Mouse (Mus musculus): ENCODE results near the gene Hist2h3b. TPM values are rescaled to one million over a fixed set of nuclear protein-coding genes. Genes with fewer than 3 reads are reported as not detected.
A peak's percentile ranks its signal among the peaks of the same experiment; 100 is the strongest.
"Not testable (repeated sequence)": the region's sequence is repeated elsewhere in the genome, so short reads cannot be mapped to it uniquely, and the experiment has no call there.

The Hist2h3b gene
- polyA plus RNA-seq, 1 experiment, result 1,135 TPM

DNA sequence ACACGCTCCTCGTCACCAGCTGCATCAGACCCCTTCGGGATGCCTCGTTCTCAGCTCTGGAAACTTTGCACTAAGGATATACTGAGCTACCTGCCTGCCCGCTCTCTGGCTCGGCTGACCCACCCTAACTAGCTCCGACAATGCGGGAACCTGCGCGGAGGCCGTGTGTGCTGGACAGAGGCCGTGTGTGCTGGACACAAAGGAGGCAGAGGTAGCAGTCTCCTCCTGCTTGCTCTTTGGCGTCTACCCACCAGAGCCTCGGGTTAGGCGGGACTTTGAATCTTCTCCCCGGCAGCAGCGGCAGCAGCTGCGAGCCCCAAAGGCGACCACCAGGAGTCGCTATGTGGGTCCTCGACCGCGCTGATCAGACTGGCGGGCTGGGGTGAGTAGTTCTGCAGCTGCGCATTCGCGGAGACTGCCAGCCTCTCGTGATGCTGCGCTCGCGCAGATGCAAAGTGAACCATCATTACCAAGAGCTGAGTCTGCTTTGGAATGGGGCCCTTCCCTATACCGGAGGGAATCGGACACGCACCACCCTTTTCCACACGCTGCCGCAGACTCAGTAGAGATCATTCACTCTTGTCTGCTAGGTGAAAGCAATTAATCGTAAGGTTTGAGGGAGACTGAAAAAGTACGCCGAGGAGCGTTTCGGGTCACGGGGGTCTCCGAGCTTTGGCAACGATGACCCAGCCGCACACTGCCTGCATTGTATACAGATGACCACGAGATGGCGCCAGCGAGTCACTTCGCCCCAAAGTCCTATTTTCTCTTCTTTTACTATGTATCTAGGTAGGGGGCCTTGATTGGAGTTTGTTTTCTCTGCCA, 9.6 kb downstream of the Hist2h3b start:
- TF ChIP-seq CTCF (IDR thresholded peaks at IDR 0.05; ENCODE audit: borderline replicate concordance, control insufficient read depth, extremely low read depth, insufficient read depth, low read length, poor library complexity), result peak; percentile 84
- peak; percentile 61; the same call in 1 of the 2 replicates for TF ChIP-seq POLR2A (IDR thresholded peaks at IDR 0.05; ENCODE audit: control insufficient read depth, extremely low read depth, insufficient read depth, low read length, poor library complexity)
- peak; percentile 94 for DNase-seq
- under 1% methylated on average over 49 of the region's 49 CpGs for whole genome bisulfite sequencing

DNA sequence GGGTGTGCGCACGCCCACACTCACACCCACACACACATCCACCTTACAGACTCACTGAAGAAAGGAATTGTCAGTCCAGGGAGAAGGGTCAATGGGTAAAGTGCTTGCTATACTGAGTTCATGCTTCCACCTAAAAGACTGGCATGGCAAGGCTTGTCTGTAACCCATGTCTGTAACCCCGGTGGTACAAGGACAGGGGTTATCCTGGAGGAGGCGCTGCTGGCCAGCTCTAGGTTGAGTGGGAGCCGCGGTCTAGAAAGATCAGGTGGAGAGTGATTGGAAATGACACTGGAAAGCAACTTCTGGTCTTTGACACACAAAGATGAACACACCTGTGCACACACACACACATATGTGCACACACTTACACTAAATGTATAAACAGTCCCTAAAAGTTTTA, 12.2 kb downstream of the Hist2h3b start:
- no peaks in the 10 kb centered on the region for H3K36me3 ChIP-seq (ENCODE audit: control insufficient read depth, insufficient read depth, low read length)
- H3K4me1 ChIP-seq (replicated peaks; ENCODE audit: control insufficient read depth, insufficient read depth, low read length), result peaks cover 5% of the 10 kb centered on the region
- no peak for DNase-seq
- no peaks in the 10 kb centered on the region for H3K27me3 ChIP-seq (ENCODE audit: control insufficient read depth, insufficient read depth, low read length)
- no peak overlapping the region for H3K4me3 ChIP-seq (ENCODE audit: control insufficient read depth, insufficient read depth, low read length)
- no peak for TF ChIP-seq CTCF (IDR thresholded peaks at IDR 0.05; ENCODE audit: borderline replicate concordance, control insufficient read depth, extremely low read depth, insufficient read depth, low read length, poor library complexity)
- TF ChIP-seq POLR2A (IDR thresholded peaks at IDR 0.05; ENCODE audit: control insufficient read depth, extremely low read depth, insufficient read depth, low read length, poor library complexity), result no peak
- 86% methylated on average over 6 of the region's 6 CpGs for WGBS
- no peak overlapping the region for H3K27ac ChIP-seq (ENCODE audit: control insufficient read depth, insufficient read depth, low read length)

More for the DNA sequence above, 9.6 kb downstream of the Hist2h3b start:
- peaks cover 13% of the 10 kb centered on the region for H3K4me1 ChIP-seq (replicated peaks; ENCODE audit: control insufficient read depth, insufficient read depth, low read length)
- peak overlapping the region; percentile 64 for H3K4me3 ChIP-seq (ENCODE audit: control insufficient read depth, insufficient read depth, low read length)
- no peaks in the 10 kb centered on the region for H3K27me3 ChIP-seq (ENCODE audit: control insufficient read depth, insufficient read depth, low read length)
- peak overlapping the region; percentile 76 for H3K27ac ChIP-seq (ENCODE audit: control insufficient read depth, insufficient read depth, low read length)
- H3K36me3 ChIP-seq (ENCODE audit: control insufficient read depth, insufficient read depth, low read length), result no peaks in the 10 kb centered on the region

DNA sequence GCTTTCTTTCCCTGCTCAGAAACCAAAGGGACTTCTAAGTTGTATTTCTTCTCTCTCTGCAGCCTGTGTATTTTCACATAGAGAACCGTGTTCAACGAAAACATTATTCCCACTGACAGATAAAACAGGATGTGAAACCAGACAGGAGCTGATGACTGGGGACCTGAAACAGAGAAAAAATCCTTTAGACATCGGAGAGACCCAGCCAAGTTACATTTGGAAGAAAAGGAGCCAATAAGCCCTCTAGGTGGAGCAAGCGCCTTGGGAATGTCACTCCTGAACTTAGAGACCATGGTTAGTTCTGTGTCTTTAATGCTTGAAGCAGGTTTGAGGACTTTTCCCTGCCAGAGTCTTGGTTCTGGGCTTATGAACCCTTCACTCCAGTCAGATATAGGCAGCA, 16.0 kb downstream of the Hist2h3b start:
- DNase-seq, result no peak
- H3K27ac ChIP-seq (ENCODE audit: control insufficient read depth, insufficient read depth, low read length), result no peak overlapping the region
- H3K4me1 ChIP-seq (replicated peaks; ENCODE audit: control insufficient read depth, insufficient read depth, low read length), result no peaks in the 10 kb centered on the region
- H3K4me3 ChIP-seq (ENCODE audit: control insufficient read depth, insufficient read depth, low read length), result no peak overlapping the region
- no peaks in the 10 kb centered on the region for H3K36me3 ChIP-seq (ENCODE audit: control insufficient read depth, insufficient read depth, low read length)
- 20% methylated on average over 4 of the region's 4 CpGs for WGBS
- no peak for TF ChIP-seq POLR2A (IDR thresholded peaks at IDR 0.05; ENCODE audit: control insufficient read depth, extremely low read depth, insufficient read depth, low read length, poor library complexity)
- TF ChIP-seq CTCF (IDR thresholded peaks at IDR 0.05; ENCODE audit: borderline replicate concordance, control insufficient read depth, extremely low read depth, insufficient read depth, low read length, poor library complexity), result no peak
- no peaks in the 10 kb centered on the region for H3K27me3 ChIP-seq (ENCODE audit: control insufficient read depth, insufficient read depth, low read length)

DNA sequence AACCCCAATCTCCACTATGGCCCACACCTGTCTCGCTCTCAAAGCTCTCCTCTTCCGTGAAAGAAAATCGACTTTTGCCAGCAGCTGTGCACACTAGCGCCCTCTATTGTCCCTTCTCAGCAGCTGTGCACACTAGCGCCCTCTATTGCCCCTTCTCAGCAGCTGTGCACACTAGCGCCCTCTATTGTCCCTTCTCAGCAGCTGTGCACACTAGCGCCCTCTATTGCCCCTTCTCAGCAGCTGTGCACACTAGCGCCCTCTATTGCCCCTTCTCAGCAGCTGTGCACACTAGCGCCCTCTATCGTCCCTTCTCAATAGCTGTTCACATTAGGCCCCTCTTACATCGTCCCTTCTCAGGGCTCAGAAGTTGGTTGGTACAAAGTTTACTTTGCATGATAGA, 18.9 kb downstream of the Hist2h3b start:
- TF ChIP-seq CTCF (IDR thresholded peaks at IDR 0.05; ENCODE audit: borderline replicate concordance, control insufficient read depth, extremely low read depth, insufficient read depth, low read length, poor library complexity), result peak; percentile 68; the same call in 1 of the 2 replicates
- 94% methylated on average over 11 of the region's 11 CpGs for WGBS
- not testable (repeated sequence) for H3K4me1 ChIP-seq (replicated peaks; ENCODE audit: control insufficient read depth, insufficient read depth, low read length); H3K4me3 ChIP-seq (ENCODE audit: control insufficient read depth, insufficient read depth, low read length); H3K27ac ChIP-seq (ENCODE audit: control insufficient read depth, insufficient read depth, low read length); H3K36me3 ChIP-seq (ENCODE audit: control insufficient read depth, insufficient read depth, low read length); DNase-seq; H3K27me3 ChIP-seq (ENCODE audit: control insufficient read depth, insufficient read depth, low read length)

DNA sequence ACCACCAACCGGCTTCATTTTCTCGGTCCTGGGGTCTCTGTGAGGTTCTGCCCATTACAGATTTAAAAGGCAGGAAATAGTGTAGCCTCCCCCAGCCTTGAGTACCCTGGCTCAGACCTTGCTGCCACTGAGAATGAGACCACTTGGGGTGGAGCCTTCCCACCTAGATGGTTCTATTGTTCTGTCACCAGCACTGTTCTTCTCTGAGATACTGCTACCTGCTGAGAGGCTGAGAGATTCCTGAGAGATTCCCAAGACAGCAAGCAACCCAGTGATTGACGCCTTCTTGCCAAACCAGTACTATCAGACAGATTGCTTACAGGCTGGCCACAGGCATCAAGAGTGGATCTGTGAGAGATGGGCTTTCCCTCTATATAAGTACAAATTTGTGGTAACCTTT, 20.7 kb downstream of the Hist2h3b start:
- Histone ChIP-seq H3K4me3 (ENCODE audit: control insufficient read depth, insufficient read depth, low read length) (no peak overlapping the region), H3K36me3 (ENCODE audit: control insufficient read depth, insufficient read depth, low read length) (no peaks in the 10 kb centered on the region), H3K4me1 (replicated peaks; ENCODE audit: control insufficient read depth, insufficient read depth, low read length) (0 out of 2 replicates have a peak, but pooled peaks cover 3% of the 10 kb centered on the region), H3K27me3 (ENCODE audit: control insufficient read depth, insufficient read depth, low read length) (no peaks in the 10 kb centered on the region; the same call in 1 of the 2 replicates), H3K27ac (ENCODE audit: control insufficient read depth, insufficient read depth, low read length) (no peak overlapping the region)
- no peak for DNase-seq
- no peak for TF ChIP-seq POLR2A (IDR thresholded peaks at IDR 0.05; ENCODE audit: control insufficient read depth, extremely low read depth, insufficient read depth, low read length, poor library complexity)
- no peak for TF ChIP-seq CTCF (IDR thresholded peaks at IDR 0.05; ENCODE audit: borderline replicate concordance, control insufficient read depth, extremely low read depth, insufficient read depth, low read length, poor library complexity)
- WGBS, result 97% methylated on average over 3 of the region's 3 CpGs

DNA sequence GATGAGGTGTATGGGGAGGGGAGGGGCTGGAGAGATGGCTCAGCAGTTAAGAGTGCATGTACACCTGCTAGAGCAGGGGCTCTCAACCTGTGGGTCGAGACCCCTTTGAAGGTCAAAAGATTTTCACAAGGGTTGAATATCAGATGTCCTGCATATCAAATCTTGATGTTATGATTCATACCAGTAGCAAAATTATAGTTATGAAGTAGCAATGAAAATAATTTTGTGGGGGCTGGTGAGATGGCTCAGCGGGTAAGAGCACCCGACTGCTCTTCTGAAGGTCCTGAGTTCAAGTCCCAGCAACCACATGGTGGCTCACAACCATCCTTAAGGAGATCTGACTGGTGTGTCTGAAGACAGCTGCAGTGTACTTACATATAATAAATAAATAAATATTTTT, 22.3 kb downstream of the Hist2h3b start:
- not testable (repeated sequence) for H3K36me3 ChIP-seq (ENCODE audit: control insufficient read depth, insufficient read depth, low read length); DNase-seq; H3K4me1 ChIP-seq (replicated peaks; ENCODE audit: control insufficient read depth, insufficient read depth, low read length); H3K27ac ChIP-seq (ENCODE audit: control insufficient read depth, insufficient read depth, low read length); H3K4me3 ChIP-seq (ENCODE audit: control insufficient read depth, insufficient read depth, low read length); H3K27me3 ChIP-seq (ENCODE audit: control insufficient read depth, insufficient read depth, low read length)
- WGBS, result 95% methylated on average over 3 of the region's 3 CpGs

DNA sequence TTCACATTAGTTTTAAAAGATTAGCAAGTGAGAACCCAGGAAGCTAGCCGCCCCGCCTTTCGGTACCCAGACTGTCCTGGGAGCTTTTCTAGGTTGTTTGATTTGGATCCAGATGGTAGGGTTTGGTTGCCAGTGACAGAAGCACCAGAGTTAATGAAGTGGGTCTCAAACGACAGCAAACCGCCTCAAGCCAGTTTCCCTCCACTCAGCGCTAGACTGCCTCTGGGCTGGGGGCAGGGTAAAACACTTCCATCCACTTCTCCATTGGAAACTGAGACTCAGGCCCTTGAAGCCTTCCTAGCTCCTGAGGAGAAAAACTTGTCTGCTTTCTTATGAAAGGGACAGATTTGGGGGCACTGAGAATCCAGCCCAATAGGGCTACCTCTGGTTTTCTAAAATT, 24.2 kb downstream of the Hist2h3b start:
- Histone ChIP-seq H3K27ac (ENCODE audit: control insufficient read depth, insufficient read depth, low read length) (no peak overlapping the region), H3K4me1 (replicated peaks; ENCODE audit: control insufficient read depth, insufficient read depth, low read length) (0 out of 2 replicates have a peak, but pooled peaks cover 3% of the 10 kb centered on the region), H3K36me3 (ENCODE audit: control insufficient read depth, insufficient read depth, low read length) (no peaks in the 10 kb centered on the region), H3K27me3 (ENCODE audit: control insufficient read depth, insufficient read depth, low read length) (no peaks in the 10 kb centered on the region; the same call in 1 of the 2 replicates), H3K4me3 (ENCODE audit: control insufficient read depth, insufficient read depth, low read length) (no peak overlapping the region)
- TF ChIP-seq CTCF (IDR thresholded peaks at IDR 0.05; ENCODE audit: borderline replicate concordance, control insufficient read depth, extremely low read depth, insufficient read depth, low read length, poor library complexity), result no peak
- no peak for TF ChIP-seq POLR2A (IDR thresholded peaks at IDR 0.05; ENCODE audit: control insufficient read depth, extremely low read depth, insufficient read depth, low read length, poor library complexity)
- WGBS, result 92% methylated on average over 6 of the region's 6 CpGs
- no peak for DNase-seq

All from thymus, adult 2 months (tissue).